Mouse (Mus musculus) neural tube, embryonic 15.5 days (tissue): ENCODE results near the gene Mrpl51. TPM values are rescaled to one million over a fixed set of nuclear protein-coding genes. Genes with fewer than 3 reads are reported as not detected.
A peak's percentile ranks its signal among the peaks of the same experiment; 100 is the strongest.

Source experiments
- ATAC-seq: fragments of 200-750 bp; cut with Nextera tagmentation; 2 replicates; pipeline ENCODE4 v1.8.0; 2017; ENCODE audit warnings: mild to moderate bottlenecking, moderate TSS enrichment, moderate library complexity; ENCODE audit not compliant: low FRiP score
- H3K27ac ChIP-seq: fragments of 300-500 bp; sonication (generic); replicated peaks from 2 replicates; pipeline ENCODE4 v1.5.1; 2015; ENCODE audit warnings: mild to moderate bottlenecking, inconsistent platforms
- H3K27me3 ChIP-seq: fragments of 300-500 bp; sonication (generic); replicated peaks from 2 replicates; pipeline ENCODE4 v1.6.1; 2015; ENCODE audit warnings: inconsistent platforms
- H3K36me3 ChIP-seq: fragments of 300-500 bp; sonication (generic); 2 replicates; pipeline ENCODE4 v1.6.1; 2015; ENCODE audit warnings: inconsistent platforms
- H3K4me1 ChIP-seq: fragments of 300-500 bp; sonication (generic); 2 replicates; pipeline ENCODE4 v1.6.1; 2015; ENCODE audit warnings: inconsistent platforms
- H3K4me2 ChIP-seq: fragments of 300-500 bp; sonication (generic); 2 replicates; pipeline ENCODE4 v1.6.1; 2015; ENCODE audit warnings: inconsistent platforms, mild to moderate bottlenecking, moderate library complexity
- H3K4me3 ChIP-seq: fragments of 300-500 bp; sonication (generic); replicated peaks from 2 replicates; pipeline ENCODE4 v1.5.1; 2015; ENCODE audit warnings: mild to moderate bottlenecking, inconsistent platforms
- H3K9ac ChIP-seq: fragments of 300-500 bp; sonication (generic); replicated peaks from 2 replicates; pipeline ENCODE4 v1.6.1; 2015; ENCODE audit warnings: mild to moderate bottlenecking, inconsistent platforms
- H3K9me3 ChIP-seq: fragments of 300-500 bp; sonication (generic); replicated peaks from 2 replicates; pipeline ENCODE4 v1.6.1; 2016; ENCODE audit warnings: inconsistent platforms
- WGBS: fragments of 180-500 bp; shearing (Covaris S2); methylation state at CpG from one replicate; pipeline ENCODE4 v1.1.7; 2015; ENCODE audit warnings: mixed read lengths; 5-methylcytosine and 5-hydroxymethylcytosine counted together
- polyA plus RNA-seq: library from polyadenylated mRNA; unstranded; fragments of >200 nt; fragmentation: Nextera tagmentation; extraction: Ambion mirVana; gene quantifications from 2 replicates; pipeline ENCODE4 v1.2.1, GENCODE M21; 2015

The Mrpl51 gene
- polyA plus RNA-seq, 1 experiment from 2014 or later = 156 TPM

DNA sequence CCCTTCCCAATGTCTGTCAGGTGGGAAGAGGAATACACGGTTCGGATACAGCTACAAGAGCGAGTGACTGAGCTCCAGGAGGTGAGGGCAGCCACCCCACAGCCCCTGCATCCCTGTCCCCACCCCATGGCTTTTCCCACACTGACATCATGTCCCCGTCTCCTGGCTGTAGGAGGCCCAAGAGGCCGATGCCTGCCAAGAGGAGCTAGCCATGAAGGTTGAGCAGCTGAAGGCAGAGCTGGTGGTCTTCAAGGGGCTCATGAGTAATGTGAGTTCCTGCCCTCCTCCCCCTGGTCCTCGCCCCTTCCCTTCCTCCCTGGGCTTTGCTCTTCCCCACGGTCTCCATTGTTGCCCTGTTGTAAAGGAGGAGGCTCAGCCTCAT is 42.0 kb upstream of the Mrpl51 start:
- WGBS = 62% methylated on average over 7 of the region's 7 CpGs
- Histone ChIP-seq H3K27ac (peak overlapping the region; percentile 60; the same call in 1 of the 2 replicates), H3K27me3 (no peaks in the 10 kb centered on the region), H3K4me1 (peaks cover 47% of the 10 kb centered on the region), H3K36me3 (peaks cover 30% of the 10 kb centered on the region), H3K9ac (no peak overlapping the region; the same call in 1 of the 2 replicates), H3K9me3 (no peaks in the 10 kb centered on the region), H3K4me3 (no peak overlapping the region), H3K4me2 (0 out of 2 replicates have a peak overlapping the region, but pooled peaks have one; percentile 13)
- ATAC-seq = no peak

DNA sequence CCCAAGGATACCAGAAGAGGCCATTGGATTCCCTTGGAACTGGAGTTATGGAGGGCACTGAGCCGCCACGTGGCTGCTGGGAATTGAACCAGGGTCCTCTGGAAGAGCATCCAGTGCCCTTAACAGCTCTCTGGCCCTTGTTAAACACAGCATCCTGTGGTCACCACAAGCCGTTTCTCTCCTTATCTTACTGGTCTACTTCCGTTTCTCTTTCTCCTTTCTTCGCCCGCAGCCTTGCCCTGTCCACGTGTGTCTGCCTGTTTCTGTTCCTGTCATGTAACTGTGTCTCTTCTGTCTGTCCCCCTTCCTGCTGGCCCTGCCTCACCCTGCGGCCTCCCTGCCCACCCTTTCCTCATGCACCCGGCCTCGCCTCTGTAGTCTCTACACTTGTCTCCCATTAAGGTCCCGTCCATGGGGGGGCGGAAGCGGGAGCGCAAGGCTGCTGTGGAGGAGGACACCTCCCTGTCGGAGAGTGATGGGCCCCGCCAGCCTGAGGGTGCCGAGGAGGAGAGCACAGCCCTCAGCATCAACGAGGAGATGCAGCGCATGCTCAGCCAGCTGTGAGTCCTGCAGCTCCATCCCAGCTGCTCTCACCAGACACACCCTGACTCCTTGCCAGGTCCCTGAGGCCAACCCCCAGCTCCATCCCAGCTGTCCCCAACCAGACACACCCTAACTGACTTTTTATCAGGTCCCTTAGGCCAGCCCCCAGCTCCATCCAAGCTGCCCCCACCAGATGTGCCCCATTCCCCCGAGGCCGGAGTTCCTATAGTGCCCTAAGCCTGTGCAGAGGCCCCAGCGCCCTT is 39.2 kb upstream of the Mrpl51 start:
- no peaks in the 10 kb centered on the region for H3K9me3 ChIP-seq
- H3K9ac ChIP-seq = no peak overlapping the region
- H3K27ac ChIP-seq = no peak overlapping the region
- H3K36me3 ChIP-seq = peaks cover 44% of the 10 kb centered on the region
- no peaks in the 10 kb centered on the region for H3K27me3 ChIP-seq
- no peak overlapping the region for H3K4me2 ChIP-seq
- H3K4me1 ChIP-seq = peaks cover 27% of the 10 kb centered on the region
- ATAC-seq = no peak
- H3K4me3 ChIP-seq = no peak overlapping the region
- WGBS = 78% methylated on average over 22 of the region's 22 CpGs

DNA sequence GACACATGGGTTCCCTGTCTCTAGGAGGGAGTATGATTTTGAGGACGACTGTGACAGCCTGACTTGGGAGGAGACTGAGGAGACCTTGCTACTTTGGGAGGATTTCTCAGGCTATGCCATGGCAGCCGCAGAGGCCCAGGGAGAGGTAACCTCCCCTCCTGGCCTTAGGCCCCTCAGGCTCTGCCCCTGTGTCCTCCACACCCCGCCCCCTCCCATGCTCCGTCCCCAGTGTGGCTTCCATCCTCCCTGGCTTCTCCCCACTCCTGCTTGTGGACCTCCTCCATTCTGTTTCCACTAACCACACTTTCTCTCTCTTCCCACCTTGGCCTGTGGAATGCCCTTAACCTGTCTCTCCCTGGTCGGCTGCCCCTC is 38.6 kb upstream of the Mrpl51 start:
- H3K4me1 ChIP-seq = peaks cover 22% of the 10 kb centered on the region
- 87% methylated on average over 5 of the region's 5 CpGs for WGBS
- no peak overlapping the region for H3K4me3 ChIP-seq
- no peak overlapping the region for H3K4me2 ChIP-seq
- H3K9ac ChIP-seq = no peak overlapping the region
- ATAC-seq = no peak
- H3K36me3 ChIP-seq = peaks cover 48% of the 10 kb centered on the region
- no peak overlapping the region for H3K27ac ChIP-seq
- H3K9me3 ChIP-seq = no peaks in the 10 kb centered on the region
- no peaks in the 10 kb centered on the region for H3K27me3 ChIP-seq

DNA sequence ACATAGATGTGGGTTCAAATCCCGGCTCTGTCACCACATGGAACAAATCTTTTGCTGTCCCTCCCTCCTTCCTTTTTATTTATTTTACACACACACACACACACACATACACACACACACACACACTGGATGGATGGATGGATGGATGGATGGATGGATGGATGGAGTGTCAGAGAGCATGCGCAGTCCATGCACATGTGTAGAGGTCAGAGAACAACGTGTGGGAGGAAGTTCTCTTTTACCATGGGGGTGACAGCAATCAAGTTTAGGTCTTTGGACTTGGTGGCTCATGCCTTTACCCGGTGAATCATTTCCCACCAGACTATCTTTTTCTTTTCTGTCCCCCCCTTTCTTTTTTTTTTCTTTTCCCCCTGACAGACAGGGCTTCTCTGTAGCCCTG is 37.9 kb upstream of the Mrpl51 start:
- no peak overlapping the region for H3K4me3 ChIP-seq
- no peak overlapping the region for H3K4me2 ChIP-seq
- ATAC-seq = no peak
- no peak overlapping the region for H3K27ac ChIP-seq
- no peak overlapping the region for H3K9ac ChIP-seq
- no peaks in the 10 kb centered on the region for H3K27me3 ChIP-seq
- 95% methylated on average over 4 of the region's 4 CpGs for WGBS
- peaks cover 52% of the 10 kb centered on the region for H3K36me3 ChIP-seq
- no peaks in the 10 kb centered on the region for H3K9me3 ChIP-seq
- peaks cover 15% of the 10 kb centered on the region for H3K4me1 ChIP-seq

DNA sequence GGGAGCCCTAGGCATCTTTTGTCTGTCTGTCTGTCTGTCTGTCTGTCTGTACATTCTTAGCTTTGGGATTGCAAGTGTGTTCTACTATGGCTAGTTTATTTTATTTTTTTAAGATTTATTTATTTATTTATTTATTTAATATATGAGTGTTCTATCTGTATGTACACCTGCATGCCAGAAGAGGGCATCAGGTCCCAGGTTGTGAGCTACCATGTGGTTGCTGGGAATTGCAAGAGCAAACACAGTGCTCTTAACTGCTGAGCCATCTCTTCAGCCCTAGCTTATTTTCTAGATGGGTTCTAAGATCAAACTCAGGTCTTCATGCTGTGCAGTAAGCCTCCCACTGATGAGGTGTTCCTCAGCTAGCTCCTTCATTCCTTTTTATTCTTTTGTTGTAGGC is 37.1 kb upstream of the Mrpl51 start:
- peaks cover 60% of the 10 kb centered on the region for H3K36me3 ChIP-seq
- no peak overlapping the region for H3K4me3 ChIP-seq
- no peaks in the 10 kb centered on the region for H3K27me3 ChIP-seq
- H3K27ac ChIP-seq = no peak overlapping the region
- no peak overlapping the region for H3K4me2 ChIP-seq
- H3K9ac ChIP-seq = no peak overlapping the region
- ATAC-seq = 0 out of 2 replicates have a peak, but pooled peaks have one; percentile 18
- peaks cover 6% of the 10 kb centered on the region; the same call in 1 of the 2 replicates for H3K4me1 ChIP-seq
- no peaks in the 10 kb centered on the region for H3K9me3 ChIP-seq

GRCm38 (mm10) chr6:125155262-125155661 is 36.3 kb upstream of the Mrpl51 start:
- no peak overlapping the region for H3K9ac ChIP-seq
- no peak for ATAC-seq
- 91% methylated on average over 8 of the region's 8 CpGs for WGBS
- no peaks in the 10 kb centered on the region for H3K27me3 ChIP-seq
- no peak overlapping the region for H3K27ac ChIP-seq
- H3K9me3 ChIP-seq = no peaks in the 10 kb centered on the region
- no peak overlapping the region for H3K4me3 ChIP-seq
- H3K4me1 ChIP-seq = 0 out of 2 replicates have a peak, but pooled peaks cover 3% of the 10 kb centered on the region
- peaks cover 64% of the 10 kb centered on the region for H3K36me3 ChIP-seq
- H3K4me2 ChIP-seq = no peak overlapping the region

GRCm38 (mm10) chr6:125156491-125156890 is 35.1 kb upstream of the Mrpl51 start:
- peaks cover 70% of the 10 kb centered on the region for H3K36me3 ChIP-seq
- no peak overlapping the region for H3K4me3 ChIP-seq
- H3K4me2 ChIP-seq = no peak overlapping the region
- H3K27me3 ChIP-seq = no peaks in the 10 kb centered on the region
- 86% methylated on average over 3 of the region's 3 CpGs for WGBS
- H3K27ac ChIP-seq = no peak overlapping the region
- H3K9ac ChIP-seq = no peak overlapping the region
- peaks cover 12% of the 10 kb centered on the region for H3K4me1 ChIP-seq
- ATAC-seq = no peak
- H3K9me3 ChIP-seq = no peaks in the 10 kb centered on the region

GRCm38 (mm10) chr6:125156903-125157614 is 34.5 kb upstream of the Mrpl51 start:
- no peak overlapping the region for H3K9ac ChIP-seq
- H3K4me2 ChIP-seq = no peak overlapping the region
- H3K27me3 ChIP-seq = no peaks in the 10 kb centered on the region
- no peaks in the 10 kb centered on the region for H3K9me3 ChIP-seq
- 14% methylated on average over 7 of the region's 7 CpGs for WGBS
- H3K4me3 ChIP-seq = no peak overlapping the region
- no peak overlapping the region for H3K27ac ChIP-seq
- H3K36me3 ChIP-seq = peaks cover 68% of the 10 kb centered on the region
- peaks cover 13% of the 10 kb centered on the region for H3K4me1 ChIP-seq
- ATAC-seq = no peak

DNA sequence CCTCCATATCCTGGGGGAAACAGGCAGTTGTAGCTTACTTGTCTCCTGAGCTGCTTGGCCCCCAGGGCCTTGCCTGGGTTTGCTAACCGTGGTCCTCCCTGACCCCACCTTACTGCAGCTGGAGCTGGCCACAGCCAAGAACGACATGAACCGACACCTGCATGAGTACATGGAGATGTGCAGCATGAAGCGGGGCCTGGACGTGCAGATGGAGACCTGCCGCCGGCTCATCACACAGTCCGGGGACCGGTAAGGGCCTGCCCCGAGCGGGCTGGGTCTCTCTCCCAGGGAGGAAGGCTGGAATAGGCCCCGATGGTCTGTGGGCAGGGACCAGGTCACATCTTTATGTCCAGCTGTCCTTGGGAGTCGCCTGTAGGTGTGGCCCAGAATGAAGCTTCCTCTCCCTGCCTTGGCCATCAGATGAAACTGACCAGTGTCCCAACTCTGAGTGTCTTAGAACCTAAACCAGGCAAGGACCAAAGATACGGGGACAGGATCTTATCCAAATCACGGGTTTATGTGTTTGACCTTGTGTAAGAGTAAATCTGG is 32.6 kb upstream of the Mrpl51 start:
- Histone ChIP-seq H3K36me3 (peaks cover 61% of the 10 kb centered on the region), H3K4me1 (peaks cover 28% of the 10 kb centered on the region), H3K27ac (no peak overlapping the region), H3K9me3 (no peaks in the 10 kb centered on the region), H3K27me3 (no peaks in the 10 kb centered on the region), H3K9ac (no peak overlapping the region), H3K4me2 (no peak overlapping the region), H3K4me3 (no peak overlapping the region)
- WGBS = 87% methylated on average over 15 of the region's 15 CpGs
- no peak for ATAC-seq

- H3K9me3 ChIP-seq = no peaks in the 10 kb centered on the region
- H3K27me3 ChIP-seq = no peaks in the 10 kb centered on the region
- no peak overlapping the region for H3K9ac ChIP-seq
- H3K4me3 ChIP-seq = no peak overlapping the region
- no peak overlapping the region for H3K4me2 ChIP-seq
- H3K36me3 ChIP-seq = peaks cover 61% of the 10 kb centered on the region
- peaks cover 35% of the 10 kb centered on the region for H3K4me1 ChIP-seq
- no peak overlapping the region for H3K27ac ChIP-seq
- WGBS = 95% methylated on average over 7 of the region's 7 CpGs
- ATAC-seq = no peak
Measured at GRCm38 (mm10) chr6:125159773-125160557, 31.6 kb upstream of the Mrpl51 start.

DNA sequence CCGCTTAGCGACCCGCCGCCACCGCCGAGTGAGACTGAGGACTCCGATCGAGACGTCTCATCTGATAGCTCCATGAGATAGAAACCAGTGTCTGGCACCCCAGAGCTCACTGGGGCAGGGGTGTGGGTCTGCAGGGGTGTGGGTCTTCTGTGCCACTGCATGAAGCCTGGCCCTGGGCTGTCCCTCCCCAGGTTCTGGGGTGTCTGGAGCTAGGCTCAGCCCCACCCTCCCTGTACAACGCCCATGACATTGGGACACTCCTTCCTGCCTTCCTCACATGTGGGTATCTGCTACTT is 31.1 kb upstream of the Mrpl51 start:
- 58% methylated on average over 10 of the region's 10 CpGs for WGBS
- Histone ChIP-seq H3K4me1 (peaks cover 35% of the 10 kb centered on the region), H3K4me2 (no peak overlapping the region), H3K9me3 (no peaks in the 10 kb centered on the region), H3K27ac (no peak overlapping the region), H3K36me3 (peaks cover 57% of the 10 kb centered on the region), H3K4me3 (no peak overlapping the region), H3K9ac (no peak overlapping the region), H3K27me3 (no peaks in the 10 kb centered on the region)
- ATAC-seq = no peak
